ENCODE assay signal across 12 mouse cellular contexts in the genomic region with DNA sequence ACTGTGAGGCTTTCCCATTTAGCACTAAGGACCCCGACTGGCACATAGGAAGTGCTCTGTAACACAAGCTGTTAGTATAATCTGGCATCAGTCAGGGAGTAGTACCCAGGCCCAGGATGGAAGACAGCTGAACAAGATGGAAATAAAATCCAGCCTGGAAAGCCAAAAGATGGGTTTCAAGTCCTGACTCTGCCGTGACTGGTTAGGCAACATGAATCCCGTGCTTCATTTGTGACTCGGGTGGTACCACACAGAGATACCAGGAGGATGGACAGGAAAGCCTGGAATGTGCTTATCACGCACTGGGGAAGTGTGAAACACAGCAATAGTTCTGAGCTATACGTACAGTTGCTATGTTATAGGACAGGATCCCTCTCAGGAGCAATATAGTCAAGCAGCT. TPM values are rescaled to one million over a fixed set of nuclear protein-coding genes. Genes with fewer than 3 reads are reported as not detected.
DNase-seq lines count a peak whose midpoint lies in the region; ATAC-seq and TF ChIP-seq lines count a peak whose summit lies in the region.
"Had no signal": no experiment of that assay in that cellular context is flagged by ENCODE, and none has a peak within 500 bp of the region (broad histone marks: within the 10 kb centered on the region; RNA-seq: fewer than 3 reads in every experiment).

No protein-coding gene starts in this region.

- no peak for ATAC-seq in kidney, embryonic 15.5 days (replicated peaks; ENCODE audit: low FRiP score)
- ATAC-seq in intestine, postnatal 0 days, result no peak
- no peak for ATAC-seq in megakaryocyte progenitor cell, adult 5-6 weeks (replicated peaks; ENCODE audit: poor library complexity)
- ATAC-seq: Patski had no signal

- H3K4me1 ChIP-seq in kidney, embryonic 15.5 days, result peaks cover 63% of the 10 kb centered on the region
- H3K4me1 ChIP-seq in kidney, adult 2 months (ENCODE audit: control insufficient read depth, insufficient read depth, low read length), result peaks cover 33% of the 10 kb centered on the region
- peaks cover 17 to 62% of the 10 kb centered on the region in 2 experiments for H3K4me1 ChIP-seq in MEL (ENCODE audit: control insufficient read depth in 1 of 2, insufficient read depth in 2 of 2, low read length in 2 of 2)
- peaks cover 34% of the 10 kb centered on the region for H3K4me1 ChIP-seq in intestine, postnatal 0 days (replicated peaks; ENCODE audit: control insufficient read depth, insufficient read depth, low read length)

- no peaks in the 10 kb centered on the region; the same call in 1 of the 2 replicates for H3K79me2 ChIP-seq in MEL (ENCODE audit: control insufficient read depth, insufficient read depth, low read length, poor library complexity)

- peak overlapping the region; percentile 70 for H3K27ac ChIP-seq in kidney, embryonic 15.5 days
- H3K27ac ChIP-seq in kidney, adult 2 months (ENCODE audit: insufficient read depth, low read depth, low read length), result no peak overlapping the region
- peak overlapping the region; percentile 1; the same call in 1 of the 2 replicates for H3K27ac ChIP-seq in MEL (ENCODE audit: control insufficient read depth, low read depth, low read length)
- H3K27ac ChIP-seq in intestine, postnatal 0 days (ENCODE audit: low read depth, low read length), result peak overlapping the region; percentile 50; the same call in 1 of the 2 replicates

- peaks cover 7% of the 10 kb centered on the region for H3K36me3 ChIP-seq in kidney, embryonic 15.5 days
- H3K36me3 ChIP-seq in kidney, adult 2 months (ENCODE audit: control insufficient read depth, insufficient read depth, low read length), result no peaks in the 10 kb centered on the region
- peaks cover 0 to 45% of the 10 kb centered on the region in 2 experiments; a peak in 2 of 4 replicates for H3K36me3 ChIP-seq in MEL (ENCODE audit: control insufficient read depth in 1 of 2, insufficient read depth in 2 of 2, low read length in 2 of 2)
- H3K36me3 ChIP-seq in intestine, postnatal 0 days (ENCODE audit: control insufficient read depth, insufficient read depth), result peaks cover 9% of the 10 kb centered on the region

- 47% methylated on average over 6 of the region's 6 CpGs for WGBS in kidney, embryonic 15.5 days
- 47% methylated on average over 6 of the region's 6 CpGs for WGBS in kidney, adult 2 months
- 34% methylated on average over 6 of the region's 6 CpGs for WGBS in intestine, postnatal 0 days

- H3K4me3 ChIP-seq in kidney, embryonic 15.5 days (replicated peaks), result no peak overlapping the region
- H3K4me3 ChIP-seq in kidney, adult 2 months (ENCODE audit: insufficient read depth, low read depth, low read length), result no peak overlapping the region
- H3K4me3 ChIP-seq in MEL (ENCODE audit: control insufficient read depth in 1 of 2, insufficient read depth in 1 of 2, low read depth in 2 of 2, low read length in 2 of 2), result no peak overlapping the region
- H3K4me3 ChIP-seq in intestine, postnatal 0 days (ENCODE audit: low read depth, low read length), result no peak overlapping the region

- 0 out of 2 replicates have a peak overlapping the region, but pooled peaks have one; percentile 37 for H3K4me2 ChIP-seq in kidney, embryonic 15.5 days
- peak overlapping the region; percentile 50 for H3K4me2 ChIP-seq in intestine, postnatal 0 days (replicated peaks; ENCODE audit: low read depth)

- no peak for TF ChIP-seq POLR2A in kidney, adult 2 months (IDR thresholded peaks at IDR 0.05; ENCODE audit: low read depth, low read length)
- no peak for TF ChIP-seq POLR2A in MEL (IDR thresholded peaks at IDR 0.05; ENCODE audit: control insufficient read depth in 1 of 2, insufficient read depth in 1 of 2, low read depth in 1 of 2, low read length in 2 of 2, poor library complexity in 1 of 2)

- TF ChIP-seq EP300 in MEL (IDR thresholded peaks at IDR 0.05; ENCODE audit: low read depth in 1 of 2, low read length in 2 of 2), result no peak

- TF ChIP-seq CTCF in kidney, adult 2 months (conservative IDR thresholded peaks at IDR 0.05; ENCODE audit: insufficient read depth, insufficient read length, low read depth, low read length), result no peak
- TF ChIP-seq CTCF in MEL (IDR thresholded peaks at IDR 0.05 in 2 of 3, conservative IDR thresholded peaks at IDR 0.05 in 1 of 3; ENCODE audit: control insufficient read depth in 1 of 3, insufficient read depth in 1 of 3, low read depth in 2 of 3, low read length in 3 of 3, poor library complexity in 1 of 3, severe bottlenecking in 1 of 3), result no peak
- no peak for TF ChIP-seq CTCF in intestine, postnatal 0 days (IDR thresholded peaks at IDR 0.05; ENCODE audit: low read depth)

- H3K27me3 ChIP-seq in kidney, embryonic 15.5 days, result no peaks in the 10 kb centered on the region
- no peaks in the 10 kb centered on the region for H3K27me3 ChIP-seq in kidney, adult 2 months (replicated peaks; ENCODE audit: control insufficient read depth, insufficient read depth, low read length)
- H3K27me3 ChIP-seq in MEL (ENCODE audit: control insufficient read depth in 1 of 2, insufficient read depth in 2 of 2, low read length in 2 of 2), result no peaks in the 10 kb centered on the region
- no peaks in the 10 kb centered on the region for H3K27me3 ChIP-seq in intestine, postnatal 0 days (replicated peaks; ENCODE audit: control insufficient read depth, insufficient read depth, low read length)
- H3K27me3 ChIP-seq: Patski had no signal

- TF ChIP-seq RAD21 in MEL (IDR thresholded peaks at IDR 0.05; ENCODE audit: low read depth, low read length), result no peak

- no peaks in the 10 kb centered on the region for H3K9me3 ChIP-seq in kidney, embryonic 15.5 days (replicated peaks)
- no peaks in the 10 kb centered on the region for H3K9me3 ChIP-seq in MEL (replicated peaks; ENCODE audit: insufficient read depth, low read length)
- H3K9me3 ChIP-seq in intestine, postnatal 0 days (ENCODE audit: control insufficient read depth), result no peaks in the 10 kb centered on the region

- peak; percentile 46 for DNase-seq in embryo, embryonic 10.5 days (ENCODE audit: low spot score)
- DNase-seq in embryo, embryonic 10 days (ENCODE audit: low spot score), result no peak
- no peak for DNase-seq in kidney, adult 2 months
- no peak for DNase-seq in MEL (ENCODE audit: low read depth, low spot score)
- no peak for DNase-seq in right cerebral cortex, postnatal 10 days (ENCODE audit: low spot score in 2 of 2)
- DNase-seq: cerebellum, postnatal 36 days had no signal

- H3K9ac ChIP-seq in kidney, embryonic 15.5 days, result no peak overlapping the region
- no peak overlapping the region for H3K9ac ChIP-seq in MEL (ENCODE audit: control insufficient read depth, low read depth, low read length, poor library complexity, severe bottlenecking)
- no peak overlapping the region for H3K9ac ChIP-seq in intestine, postnatal 0 days (ENCODE audit: low read depth, low read length)

TF ChIP-seq in MEL, 35 proteins besides CTCF, POLR2A, EP300 and RAD21 (continues in another document):
- TF ChIP-seq USF2 (IDR thresholded peaks at IDR 0.05; ENCODE audit: borderline replicate concordance in 1 of 2, insufficient read depth in 1 of 2, low read depth in 1 of 2, low read length in 2 of 2) (no peak), ELF1 (IDR thresholded peaks at IDR 0.05; ENCODE audit: low read depth, low read length) (no peak), UBTF (IDR thresholded peaks at IDR 0.05; ENCODE audit: borderline replicate concordance, insufficient read depth, low read depth, low read length) (no peak), KAT2A (conservative IDR thresholded peaks at IDR 0.05; ENCODE audit: low read depth, low read length) (no peak), POLR2AphosphoS5 (IDR thresholded peaks at IDR 0.05; ENCODE audit: borderline replicate concordance, low read depth, low read length) (no peak), GABPA (IDR thresholded peaks at IDR 0.05; ENCODE audit: low read depth, low read length) (no peak), CHD1 (IDR thresholded peaks at IDR 0.05; ENCODE audit: low read depth, low read length) (no peak), BHLHE40 (IDR thresholded peaks at IDR 0.05; ENCODE audit: borderline replicate concordance, low read depth, low read length) (no peak), NELFE (IDR thresholded peaks at IDR 0.05; ENCODE audit: low read depth, low read length) (no peak), USF1 (IDR thresholded peaks at IDR 0.05; ENCODE audit: low read depth, low read length) (no peak), RCOR1 (IDR thresholded peaks at IDR 0.05; ENCODE audit: low read depth, low read length) (no peak), MYB (IDR thresholded peaks at IDR 0.05; ENCODE audit: low read depth, low read length) (no peak), TAL1 (IDR thresholded peaks at IDR 0.05; ENCODE audit: low read length) (no peak)

RNA-seq across cellular contexts. Expression of a gene that starts 12.3 kb away (rescaled TPM):
- polyA plus RNA-seq in kidney, embryonic 15.5 days (2015; fragmentation: Nextera tagmentation; extraction: Ambion mirVana), result 17.2 and 18.4 TPM in 2 replicates
- polyA plus RNA-seq in kidney, adult 2 months (2012; rRNA removed), result 33.4 and 34.1 TPM in 2 replicates
- total RNA-seq in MEL (2012; rRNA removed), result 0.08 TPM in 1 of 2 replicates, not detected in the other
- under 1 TPM in 1 of 2 experiments, not detected in 1; 0.18 TPM for polyA plus RNA-seq in MEL (2012; ENCODE audit: insufficient read depth in 1 of 2, insufficient read length in 2 of 2, low read depth in 1 of 2, low replicate concordance in 2 of 2, missing spikeins in 1 of 2)
- 13.8 and 14.6 TPM in 2 replicates for polyA plus RNA-seq in intestine, postnatal 0 days (2015; fragmentation: Nextera tagmentation; extraction: Ambion mirVana)
- total RNA-seq in megakaryocyte progenitor cell, adult 5-6 weeks (2015), result 0.27 and 1.1 TPM in 2 replicates
- 1.6 and 1.7 TPM in 2 replicates for total RNA-seq in megakaryocyte progenitor cell, adult 5-6 weeks (2017)
- polyA plus RNA-seq: Patski had no signal

RNA-seq across cellular contexts. Expression of a gene that starts 25.0 kb away (rescaled TPM):
- not detected in 2 replicates for polyA plus RNA-seq in kidney, embryonic 15.5 days (2015; fragmentation: Nextera tagmentation; extraction: Ambion mirVana)
- polyA plus RNA-seq in kidney, adult 2 months (2012; rRNA removed), result not detected in 2 replicates
- total RNA-seq in MEL (2012; rRNA removed), result not detected in 2 replicates
- not detected for polyA plus RNA-seq in MEL (2012; ENCODE audit: insufficient read depth in 1 of 2, insufficient read length in 2 of 2, low read depth in 1 of 2, low replicate concordance in 2 of 2, missing spikeins in 1 of 2)
- not detected in 2 replicates for polyA plus RNA-seq in intestine, postnatal 0 days (2015; fragmentation: Nextera tagmentation; extraction: Ambion mirVana)
- total RNA-seq in megakaryocyte progenitor cell, adult 5-6 weeks (2015), result not detected in 2 replicates
- not detected in 2 replicates for total RNA-seq in megakaryocyte progenitor cell, adult 5-6 weeks (2017)
- total RNA-seq: liver, adult 2 months; neutrophil, adult 5-6 weeks had no signal
- polyA plus RNA-seq: liver, adult 2 months; Patski had no signal

RNA-seq across cellular contexts. Expression of a gene that starts 33.3 kb away (rescaled TPM):
- polyA plus RNA-seq in kidney, embryonic 15.5 days (2015; fragmentation: Nextera tagmentation; extraction: Ambion mirVana), result 6.2 and 6.4 TPM in 2 replicates
- 37.0 and 37.2 TPM in 2 replicates for polyA plus RNA-seq in kidney, adult 2 months (2012; rRNA removed)
- 9.7 and 10.4 TPM in 2 replicates for total RNA-seq in MEL (2012; rRNA removed)
- polyA plus RNA-seq in MEL (2012; ENCODE audit: insufficient read depth in 1 of 2, insufficient read length in 2 of 2, low read depth in 1 of 2, low replicate concordance in 2 of 2, missing spikeins in 1 of 2), result 10 to 100 TPM in 1 of 2 experiments, not detected in 1; 13.2 TPM
- 6.0 and 6.8 TPM in 2 replicates for polyA plus RNA-seq in intestine, postnatal 0 days (2015; fragmentation: Nextera tagmentation; extraction: Ambion mirVana)
- total RNA-seq in megakaryocyte progenitor cell, adult 5-6 weeks (2015), result 3.4 and 4.8 TPM in 2 replicates
- 6.4 and 10.3 TPM in 2 replicates for total RNA-seq in megakaryocyte progenitor cell, adult 5-6 weeks (2017)

Comparison
In these comparisons a context has a peak if more than half of its experiments do, and no peak if none do; other contexts are left out.
1. RNA of a gene that starts 12.3 kb away (polyA plus RNA-seq): 33.4 to 34.1 TPM in kidney, adult 2 months, 17.2 to 18.4 TPM in kidney, embryonic 15.5 days and 13.8 to 14.6 TPM in intestine, postnatal 0 days; 0.18 TPM in MEL; every median in the first group is over 10 times any median in the second.